Mouse (Mus musculus): ENCODE measurements around the gene Slc16a13. TPM values are rescaled to one million over a fixed set of nuclear protein-coding genes. Genes with fewer than 3 reads are reported as not detected.
"Not testable (repeated sequence)": the region's sequence is repeated elsewhere in the genome, so short reads cannot be mapped to it uniquely, and the experiment has no call there.

The Slc16a13 gene
- polyA plus RNA-seq, 1 experiment, result 4.8 TPM

- H3ac ChIP-seq (ENCODE audit: control insufficient read depth, insufficient read length), result no peak overlapping the region
- no peak for TF ChIP-seq TCF12 (IDR thresholded peaks at IDR 0.05; ENCODE audit: insufficient read depth, poor library complexity, severe bottlenecking)
- TF ChIP-seq REST (IDR thresholded peaks at IDR 0.05; ENCODE audit: insufficient read depth, insufficient read length), result no peak
- TF ChIP-seq MAX (IDR thresholded peaks at IDR 0.05; ENCODE audit: low read depth), result no peak
- no peak for TF ChIP-seq SRF (IDR thresholded peaks at IDR 0.05; ENCODE audit: control insufficient read depth, insufficient read length, low read depth)
- no peak for TF ChIP-seq TCF3 (IDR thresholded peaks at IDR 0.05; ENCODE audit: insufficient read length, low read depth)
- no peak for TF ChIP-seq POLR2A (IDR thresholded peaks at IDR 0.05; ENCODE audit: insufficient read length, low read depth)
- TF ChIP-seq USF1 (IDR thresholded peaks at IDR 0.05; ENCODE audit: low read depth), result no peak
- no peak for TF ChIP-seq CEBPB (IDR thresholded peaks at IDR 0.05; ENCODE audit: insufficient read depth, poor library complexity, severe bottlenecking)
- TF ChIP-seq MYOG (IDR thresholded peaks at IDR 0.05; ENCODE audit: control insufficient read depth in 1 of 3, insufficient read depth in 1 of 3, insufficient read length in 2 of 3, low read depth in 2 of 3), result no peak
- no peaks in the 10 kb centered on the region for H3K36me3 ChIP-seq (ENCODE audit: control insufficient read depth, insufficient read depth)
- H3K4me3 ChIP-seq, result no peak overlapping the region
- H3K79me2 ChIP-seq (ENCODE audit: control insufficient read depth, insufficient read depth), result no peaks in the 10 kb centered on the region
- no peaks in the 10 kb centered on the region for H3K27me3 ChIP-seq (ENCODE audit: control insufficient read depth, insufficient read depth, insufficient read length)
- no peak overlapping the region for H3K4me2 ChIP-seq (ENCODE audit: low read depth)
These were observed 50.6 kb downstream of the Slc16a13 start for GRCm38 (mm10) chr11:70170291-70170690.

- not testable (repeated sequence) for H3ac ChIP-seq (ENCODE audit: control insufficient read depth, insufficient read length); H3K36me3 ChIP-seq (ENCODE audit: control insufficient read depth, insufficient read depth); H3K27me3 ChIP-seq (ENCODE audit: control insufficient read depth, insufficient read depth, insufficient read length); H3K79me2 ChIP-seq (ENCODE audit: control insufficient read depth, insufficient read depth); H3K4me3 ChIP-seq; H3K4me2 ChIP-seq (ENCODE audit: low read depth)
These were observed 51.4 kb downstream of the Slc16a13 start for GRCm38 (mm10) chr11:70169471-70169870.

- TF ChIP-seq TCF3 (IDR thresholded peaks at IDR 0.05; ENCODE audit: insufficient read length, low read depth) (no peak), POLR2AphosphoS2 (IDR thresholded peaks at IDR 0.05; ENCODE audit: insufficient read length, low read depth) (no peak), MYOG (IDR thresholded peaks at IDR 0.05; ENCODE audit: control insufficient read depth in 1 of 3, insufficient read depth in 1 of 3, insufficient read length in 2 of 3, low read depth in 2 of 3) (no peak), MAX (IDR thresholded peaks at IDR 0.05; ENCODE audit: low read depth) (no peak), USF1 (IDR thresholded peaks at IDR 0.05; ENCODE audit: low read depth) (no peak), POLR2A (IDR thresholded peaks at IDR 0.05; ENCODE audit: insufficient read length, low read depth) (no peak), E2F4 (IDR thresholded peaks at IDR 0.05; ENCODE audit: insufficient read depth) (no peak), MYOD1 (IDR thresholded peaks at IDR 0.05; ENCODE audit: control insufficient read depth in 1 of 3, insufficient read length in 2 of 3, low read depth in 2 of 3) (no peak), TCF12 (IDR thresholded peaks at IDR 0.05; ENCODE audit: insufficient read depth, poor library complexity, severe bottlenecking) (no peak), SRF (IDR thresholded peaks at IDR 0.05; ENCODE audit: control insufficient read depth, insufficient read length, low read depth) (no peak), REST (IDR thresholded peaks at IDR 0.05; ENCODE audit: insufficient read depth, insufficient read length) (no peak), CEBPB (IDR thresholded peaks at IDR 0.05; ENCODE audit: insufficient read depth, poor library complexity, severe bottlenecking) (no peak)
- no peak overlapping the region for H3K4me3 ChIP-seq
- H3K79me2 ChIP-seq (ENCODE audit: control insufficient read depth, insufficient read depth), result no peaks in the 10 kb centered on the region
- H3K4me2 ChIP-seq (ENCODE audit: low read depth), result no peak overlapping the region
- no peak overlapping the region for H3ac ChIP-seq (ENCODE audit: control insufficient read depth, insufficient read length)
- no peaks in the 10 kb centered on the region for H3K36me3 ChIP-seq (ENCODE audit: control insufficient read depth, insufficient read depth)
- no peaks in the 10 kb centered on the region for H3K27me3 ChIP-seq (ENCODE audit: control insufficient read depth, insufficient read depth, insufficient read length)
These were observed 52.7 kb downstream of the Slc16a13 start for GRCm38 (mm10) chr11:70168136-70168535.

Other genes with a start within 250 kb of the Slc16a13 start
- gene Ctdnep1, start 239.9 kb downstream of the Slc16a13 start, polyA plus RNA-seq (2012; fragmentation: generic; extraction: Trizol), result 146 TPM
- 91.5 TPM for gene Elp5, start 238.5 kb downstream of the Slc16a13 start, polyA plus RNA-seq (2012; fragmentation: generic; extraction: Trizol)
- 530 TPM for gene Gabarap, start 229.9 kb downstream of the Slc16a13 start, polyA plus RNA-seq (2012; fragmentation: generic; extraction: Trizol)
- gene Phf23, start 225.3 kb downstream of the Slc16a13 start, polyA plus RNA-seq (2012; fragmentation: generic; extraction: Trizol), result 58.6 TPM
- gene Dvl2, start 220.5 kb downstream of the Slc16a13 start, polyA plus RNA-seq (2012; fragmentation: generic; extraction: Trizol), result 24.3 TPM
- gene Acadvl, start 205.7 kb downstream of the Slc16a13 start, polyA plus RNA-seq (2012; fragmentation: generic; extraction: Trizol), result 130 TPM
- 26.8 TPM for gene Dlg4, start 204.1 kb downstream of the Slc16a13 start, polyA plus RNA-seq (2012; fragmentation: generic; extraction: Trizol)
- gene Asgr1, start 167.0 kb downstream of the Slc16a13 start, polyA plus RNA-seq (2012; fragmentation: generic; extraction: Trizol), result 0.06 TPM
- 0.85 TPM for gene Asgr2, start 128.4 kb downstream of the Slc16a13 start, polyA plus RNA-seq (2012; fragmentation: generic; extraction: Trizol)
- 1.2 TPM for gene Mgl2, start 90.7 kb downstream of the Slc16a13 start, polyA plus RNA-seq (2012; fragmentation: generic; extraction: Trizol)
- 0.13 TPM for gene Clec10a, start 64.9 kb downstream of the Slc16a13 start, polyA plus RNA-seq (2012; fragmentation: generic; extraction: Trizol)
- 17.4 TPM for gene Slc16a11, start 8.3 kb downstream of the Slc16a13 start, polyA plus RNA-seq (2012; fragmentation: generic; extraction: Trizol)
- gene Bcl6b, start 8.7 kb upstream of the Slc16a13 start, polyA plus RNA-seq (2012; fragmentation: generic; extraction: Trizol), result 2.8 TPM
- gene 0610010K14Rik, start 16.9 kb upstream of the Slc16a13 start, polyA plus RNA-seq (2012; fragmentation: generic; extraction: Trizol), result 75.5 TPM
- gene Gm21988, start 18.8 kb upstream of the Slc16a13 start, polyA plus RNA-seq (2012; fragmentation: generic; extraction: Trizol), result 9.2 TPM
- 339 TPM for gene Rnasek, start 18.8 kb upstream of the Slc16a13 start, polyA plus RNA-seq (2012; fragmentation: generic; extraction: Trizol)
- gene Alox12, start 34.3 kb upstream of the Slc16a13 start, polyA plus RNA-seq (2012; fragmentation: generic; extraction: Trizol), result 0.25 TPM
- not detected for gene Alox12e, start 101.6 kb upstream of the Slc16a13 start, polyA plus RNA-seq (2012; fragmentation: generic; extraction: Trizol)
- gene Alox15, start 131.0 kb upstream of the Slc16a13 start, polyA plus RNA-seq (2012; fragmentation: generic; extraction: Trizol), result not detected
- gene Pelp1, start 189.0 kb upstream of the Slc16a13 start, polyA plus RNA-seq (2012; fragmentation: generic; extraction: Trizol), result 26.5 TPM
- gene Arrb2, start 211.6 kb upstream of the Slc16a13 start, polyA plus RNA-seq (2012; fragmentation: generic; extraction: Trizol), result 20.1 TPM
- 29.6 TPM for gene Med11, start 230.9 kb upstream of the Slc16a13 start, polyA plus RNA-seq (2012; fragmentation: generic; extraction: Trizol)
- not detected for gene Zmynd15, start 238.4 kb upstream of the Slc16a13 start, polyA plus RNA-seq (2012; fragmentation: generic; extraction: Trizol)
- 0.08 TPM for gene Cxcl16, start 238.9 kb upstream of the Slc16a13 start, polyA plus RNA-seq (2012; fragmentation: generic; extraction: Trizol)

All from myocyte (in vitro differentiated cells).